Mouse (Mus musculus) liver, embryonic 14.5 days (tissue): ENCODE data around the gene Akt2. TPM values are rescaled to one million over a fixed set of nuclear protein-coding genes. Genes with fewer than 3 reads are reported as not detected.

Experiments used
- ATAC-seq: fragments of 200-750 bp; cut with Nextera tagmentation; 2 replicates; pipeline ENCODE4 v1.8.0; 2017; ENCODE audit warnings: moderate number of reproducible peaks, mild to moderate bottlenecking, moderate library complexity; ENCODE audit not compliant: insufficient read depth
- DNase-seq, 3 experiments: peaks; one replicate each; pipeline ENCODE4 v3.0.0-alpha.2; 2012 to 2013; ENCODE audit warnings: low read depth in 3 of 3, low spot score in 3 of 3
- H3K27ac ChIP-seq: fragments of 300-500 bp; sonication (generic); 2 replicates; pipeline ENCODE4 v1.5.1; 2014; ENCODE audit warnings: moderate library complexity, mild to moderate bottlenecking, control low read depth, inconsistent platforms
- H3K27me3 ChIP-seq: fragments of 300-500 bp; sonication (generic); 2 replicates; pipeline ENCODE4 v1.6.1; 2014; ENCODE audit warnings: mild to moderate bottlenecking, low read length, moderate library complexity; ENCODE audit not compliant: control insufficient read depth, insufficient read depth
- H3K36me3 ChIP-seq: fragments of 300-500 bp; sonication (generic); replicated peaks from 2 replicates; pipeline ENCODE4 v1.6.1; 2014; ENCODE audit warnings: low read depth; ENCODE audit not compliant: control insufficient read depth, insufficient read depth
- H3K4me1 ChIP-seq, 2 experiments: fragments of 200-500 bp in 1 of 2; fragments of 300-500 bp in 1 of 2; sonication (generic) in 1 of 2; replicated peaks; 2 replicates each; pipeline ENCODE4 v1.6.1; 2012 to 2014; ENCODE audit warnings: antibody characterized with exemption in 1 of 2, inconsistent platforms in 1 of 2, low read length in 1 of 2; ENCODE audit not compliant: control insufficient read depth in 2 of 2, insufficient read depth in 2 of 2
- H3K4me2 ChIP-seq: fragments of 300-500 bp; sonication (generic); 2 replicates; pipeline ENCODE4 v1.6.1; 2014; ENCODE audit warnings: low read depth, mild to moderate bottlenecking, control low read depth, moderate library complexity
- H3K4me3 ChIP-seq, 2 experiments: fragments of 200-500 bp in 1 of 2; fragments of 300-500 bp in 1 of 2; sonication (generic) in 1 of 2; 2 replicates each; pipeline ENCODE4 v1.5.1; 2012 to 2014; ENCODE audit warnings: low read depth in 2 of 2, low read length in 2 of 2, mild to moderate bottlenecking in 2 of 2, control low read depth in 1 of 2, inconsistent platforms in 1 of 2, moderate library complexity in 1 of 2; ENCODE audit not compliant: insufficient read depth in 1 of 2
- H3K9ac ChIP-seq: fragments of 300-500 bp; sonication (generic); replicated peaks from 2 replicates; pipeline ENCODE4 v1.6.1; 2014; ENCODE audit warnings: mild to moderate bottlenecking, control low read depth, moderate library complexity
- H3K9me3 ChIP-seq: fragments of 300-500 bp; sonication (generic); 2 replicates; pipeline ENCODE4 v1.6.1; 2016; ENCODE audit warnings: low read length, mixed read lengths; ENCODE audit not compliant: control insufficient read depth
- CTCF ChIP-seq: IDR thresholded peaks from 2 replicates; pipeline ENCODE4 v1.5.1; 2016; ENCODE audit warnings: antibody characterized with exemption, low read depth, control low read depth
- EP300 ChIP-seq: IDR thresholded peaks from 2 replicates; pipeline ENCODE4 v1.6.1; 2016; ENCODE audit warnings: antibody characterized with exemption, low read depth
- WGBS: fragments of 180-500 bp; shearing (Covaris S2); extraction: QIAGEN DNeasy Blood & Tissue Kit; methylation state at CpG from one replicate; pipeline ENCODE4 v1.1.7; 2014; ENCODE audit not compliant: insufficient replicate concordance; 5-methylcytosine and 5-hydroxymethylcytosine counted together
- polyA plus RNA-seq, 2 experiments: library from polyadenylated mRNA; depleted of rRNA in 1 of 2; stranded (reverse) in 1 of 2; unstranded in 1 of 2; fragments of >200 nt; fragmentation: Nextera tagmentation in 1 of 2; extraction: Ambion mirVana in 1 of 2; gene quantifications; 2 replicates each; pipeline versions ENCODE4 v1.2.1 to v1.2.3; 2012 to 2014

Gene Akt2
- polyA plus RNA-seq, 2 experiments = 21.5 to 23.2 TPM

DNA sequence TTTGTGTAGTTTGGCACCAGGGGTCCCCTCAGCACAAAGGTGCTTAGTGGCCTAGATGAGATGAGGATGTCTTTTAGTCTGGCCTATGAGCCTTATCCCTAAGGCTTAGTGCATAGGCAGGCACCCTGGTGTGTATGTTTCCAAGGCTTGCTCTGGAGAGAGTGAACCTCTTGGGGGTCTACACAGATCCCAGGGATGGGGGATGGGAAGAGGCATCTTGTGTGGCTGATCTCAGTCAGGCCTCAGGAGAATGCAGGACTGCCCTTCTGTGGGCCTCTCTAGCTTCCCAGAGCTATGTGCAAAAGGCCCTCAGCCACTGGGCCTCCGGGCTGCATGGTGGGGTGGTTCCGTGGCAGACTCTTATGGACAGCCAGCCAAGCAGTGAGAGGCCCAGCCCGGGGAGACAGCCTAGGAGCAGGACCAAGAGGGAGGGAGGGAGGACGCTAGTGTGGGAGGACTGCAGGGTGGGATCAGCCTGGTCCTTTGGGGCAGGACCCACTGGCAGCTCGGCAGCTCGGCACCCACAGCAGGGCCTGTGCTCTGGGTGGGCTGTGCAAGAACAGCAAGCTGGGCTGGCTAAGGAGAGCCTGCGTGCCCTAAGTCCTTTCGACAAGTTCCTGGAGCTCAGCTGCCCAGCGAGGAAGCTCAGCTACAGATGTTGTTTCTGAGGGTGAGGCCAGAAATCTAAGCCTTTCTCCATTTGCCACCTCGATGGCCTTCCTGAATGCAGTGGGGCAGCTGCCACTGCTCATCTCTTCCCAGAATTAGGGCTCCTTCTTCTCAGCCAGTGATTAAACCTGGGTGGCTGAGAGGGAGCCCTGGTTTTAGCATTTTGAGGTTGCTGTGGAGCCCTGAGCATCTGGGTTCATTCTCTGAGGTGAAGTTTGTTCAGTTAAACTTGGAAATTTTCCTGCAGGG is 5.5 kb downstream of the Akt2 start:
- 67% methylated on average over 10 of the region's 10 CpGs for WGBS
- Histone ChIP-seq H3K27me3 (no peaks in the 10 kb centered on the region), H3K4me3 (no peak overlapping the region), H3K36me3 (peaks cover 4% of the 10 kb centered on the region; the same call in 1 of the 2 replicates), H3K4me1 (peaks cover 42 to 45% of the 10 kb centered on the region in 2 experiments), H3K9ac (peak overlapping the region; percentile 6; the same call in 1 of the 2 replicates), H3K9me3 (no peaks in the 10 kb centered on the region), H3K27ac (no peak overlapping the region), H3K4me2 (no peak overlapping the region; the same call in 1 of the 2 replicates)
- ATAC-seq = no peak
- no peak for DNase-seq
- TF ChIP-seq EP300 = no peak
- TF ChIP-seq CTCF = no peak

DNA sequence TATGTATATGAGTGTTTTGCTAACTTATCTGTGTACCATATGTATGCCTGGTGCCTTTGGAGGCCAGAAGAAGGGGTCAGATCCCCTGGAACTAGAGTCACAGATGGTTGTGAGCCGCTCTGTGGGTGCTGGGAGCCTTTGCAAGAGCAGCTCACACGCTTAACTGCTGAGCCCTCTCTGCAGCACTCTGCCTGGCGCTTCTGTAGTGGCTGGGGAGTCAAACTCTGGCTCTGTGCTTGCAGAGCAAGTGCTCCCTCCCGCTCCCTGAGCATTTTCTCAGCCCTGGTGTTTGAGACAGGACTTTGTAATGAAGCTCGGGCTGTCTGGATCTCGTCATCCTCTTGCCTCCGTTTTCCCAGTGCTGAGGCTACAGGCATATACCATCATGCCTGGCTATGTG is 6.7 kb downstream of the Akt2 start:
- TF ChIP-seq EP300 (no peak), CTCF (no peak)
- Histone ChIP-seq H3K9me3 (no peaks in the 10 kb centered on the region), H3K27me3 (no peaks in the 10 kb centered on the region), H3K4me3 (no peak overlapping the region), H3K27ac (no peak overlapping the region), H3K36me3 (peaks cover 4% of the 10 kb centered on the region; the same call in 1 of the 2 replicates), H3K4me2 (no peak overlapping the region), H3K9ac (no peak overlapping the region), H3K4me1 (peaks cover 35 to 46% of the 10 kb centered on the region in 2 experiments)
- DNase-seq (no peak), ATAC-seq (no peak)
- WGBS = 82% methylated on average over 7 of the region's 7 CpGs

DNA sequence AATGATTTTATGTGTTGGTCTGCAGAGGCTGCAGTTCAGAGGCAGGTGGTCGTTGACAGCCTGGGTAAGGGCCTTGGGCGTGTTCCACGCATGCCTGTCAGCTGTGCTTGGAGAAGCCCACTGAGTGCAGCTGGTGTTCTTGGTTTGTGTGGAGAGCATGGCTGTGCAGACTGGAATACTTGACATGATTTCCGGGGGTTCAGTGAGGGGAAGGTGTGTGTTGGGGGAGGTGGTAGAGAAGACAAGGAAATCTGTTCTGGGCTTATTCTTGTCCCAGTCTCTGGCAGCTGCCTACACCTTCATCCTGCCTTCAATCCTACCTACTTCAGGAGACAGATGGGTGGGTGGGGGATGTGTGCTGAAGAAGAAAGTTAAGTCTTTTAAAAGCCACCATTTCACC is 10.3 kb downstream of the Akt2 start:
- no peaks in the 10 kb centered on the region for H3K36me3 ChIP-seq
- no peak for ATAC-seq
- H3K27me3 ChIP-seq = no peaks in the 10 kb centered on the region
- H3K4me2 ChIP-seq = no peak overlapping the region
- peaks cover 4 to 23% of the 10 kb centered on the region in 2 experiments for H3K4me1 ChIP-seq
- no peak overlapping the region for H3K27ac ChIP-seq
- TF ChIP-seq EP300 (no peak), CTCF (no peak)
- no peak overlapping the region for H3K9ac ChIP-seq
- H3K9me3 ChIP-seq = no peaks in the 10 kb centered on the region
- WGBS = 68% methylated on average over 4 of the region's 4 CpGs
- H3K4me3 ChIP-seq = no peak overlapping the region
- no peak for DNase-seq

DNA sequence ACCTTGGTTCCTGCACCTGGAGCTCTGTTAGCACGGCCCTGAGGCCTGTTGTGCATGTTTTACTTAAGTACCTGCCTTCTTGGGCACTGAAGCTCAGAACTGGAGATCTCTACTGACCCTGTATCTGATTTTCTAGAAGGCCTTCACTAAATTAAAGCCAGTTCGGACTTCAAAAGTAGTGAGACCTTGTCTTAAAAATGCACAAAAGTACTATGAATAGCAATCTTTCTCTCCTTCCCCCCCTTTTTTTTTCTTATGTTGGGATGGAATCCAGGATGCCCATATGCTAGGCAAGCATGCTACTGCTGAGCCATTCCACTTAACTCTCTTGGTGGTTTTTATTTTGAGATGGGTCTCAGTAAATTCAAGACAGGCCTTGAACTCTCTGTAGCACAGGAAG is 10.8 kb downstream of the Akt2 start:
- Histone ChIP-seq H3K27ac (no peak overlapping the region), H3K4me1 (peaks cover 0 to 20% of the 10 kb centered on the region in 2 experiments; a peak in 2 of 4 replicates), H3K9me3 (no peaks in the 10 kb centered on the region), H3K4me2 (no peak overlapping the region), H3K9ac (no peak overlapping the region), H3K36me3 (no peaks in the 10 kb centered on the region), H3K4me3 (no peak overlapping the region), H3K27me3 (no peaks in the 10 kb centered on the region)
- TF ChIP-seq CTCF (no peak), EP300 (no peak)
- DNase-seq = no peak
- ATAC-seq = no peak
- WGBS = 57% methylated on average over 2 of the region's 2 CpGs

DNA sequence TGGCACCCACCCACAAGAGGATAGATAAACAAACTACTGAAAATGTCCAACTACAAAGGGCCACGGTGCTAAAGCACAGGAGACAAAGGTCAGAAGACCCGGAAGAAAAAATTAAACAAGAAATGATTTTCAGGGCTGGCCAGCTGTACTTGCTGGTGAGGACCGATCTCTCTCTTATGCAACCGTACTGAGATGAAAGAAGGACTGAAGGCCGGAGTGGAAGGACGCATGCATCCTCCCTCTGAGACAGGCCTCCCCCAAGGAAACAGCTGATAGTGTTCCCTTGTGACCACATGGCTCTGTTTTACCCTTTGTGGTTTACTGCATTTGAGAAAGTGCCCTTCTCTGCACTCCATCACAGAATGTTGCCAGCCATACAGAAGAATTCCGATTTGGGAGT is 11.5 kb downstream of the Akt2 start:
- ATAC-seq (no peak), DNase-seq (no peak)
- Histone ChIP-seq H3K4me1 (peaks cover 0 to 14% of the 10 kb centered on the region in 2 experiments; a peak in 2 of 4 replicates), H3K4me3 (no peak overlapping the region), H3K9me3 (no peaks in the 10 kb centered on the region), H3K27me3 (no peaks in the 10 kb centered on the region), H3K4me2 (no peak overlapping the region), H3K9ac (no peak overlapping the region), H3K36me3 (no peaks in the 10 kb centered on the region), H3K27ac (no peak overlapping the region)
- TF ChIP-seq CTCF (no peak), EP300 (no peak)
- WGBS = 32% methylated on average over 7 of the region's 7 CpGs
